Mouse (Mus musculus) ES-Bruce4 (cell line): ENCODE measurements around the gene Lipc. TPM values are rescaled to one million over a fixed set of nuclear protein-coding genes. Genes with fewer than 3 reads are reported as not detected.
A peak's percentile ranks its signal among the peaks of the same experiment; 100 is the strongest.

Experiments
- H3K27ac ChIP-seq: 2 replicates; pipeline ENCODE4 v1.5.1; 2012; ENCODE audit warnings: low read length, inconsistent platforms; ENCODE audit not compliant: insufficient read depth
- H3K27me3 ChIP-seq: 2 replicates; pipeline ENCODE4 v1.6.1; 2012; ENCODE audit warnings: mild to moderate bottlenecking, low read length, inconsistent platforms; ENCODE audit not compliant: control insufficient read depth, poor library complexity, insufficient read depth, severe bottlenecking
- H3K36me3 ChIP-seq: 2 replicates; pipeline ENCODE4 v1.6.1; 2012; ENCODE audit warnings: inconsistent platforms, mild to moderate bottlenecking, low read length, moderate library complexity; ENCODE audit not compliant: control insufficient read depth, poor library complexity, insufficient read depth, severe bottlenecking
- H3K4me1 ChIP-seq: one replicate; pipeline ENCODE4 v1.8.1; 2011; ENCODE audit warnings: low read length; ENCODE audit not compliant: control insufficient read depth, insufficient read depth
- H3K4me3 ChIP-seq: 2 replicates; pipeline ENCODE4 v1.5.1; 2011; ENCODE audit warnings: low read depth, mild to moderate bottlenecking, low read length
- H3K9ac ChIP-seq: 2 replicates; pipeline ENCODE4 v1.6.1; 2012; ENCODE audit warnings: low read depth, mild to moderate bottlenecking, inconsistent platforms; ENCODE audit not compliant: poor library complexity, severe bottlenecking
- H3K9me3 ChIP-seq: replicated peaks from 2 replicates; pipeline ENCODE4 v1.6.1; 2012; ENCODE audit warnings: mild to moderate bottlenecking, low read length, inconsistent platforms; ENCODE audit not compliant: control insufficient read depth, poor library complexity, insufficient read depth, severe bottlenecking
- CTCF ChIP-seq: IDR thresholded peaks from one replicate; pipeline ENCODE4 v1.8.1; 2011; ENCODE audit warnings: low read depth, low read length
- EP300 ChIP-seq: IDR thresholded peaks from 2 replicates; pipeline ENCODE4 v1.6.1; 2011; ENCODE audit warnings: low read depth, low read length; ENCODE audit not compliant: insufficient read depth
- POLR2A ChIP-seq: IDR thresholded peaks from one replicate; pipeline ENCODE4 v1.8.1; 2011; ENCODE audit warnings: low read length; ENCODE audit not compliant: insufficient read depth
- polyA plus RNA-seq: library from polyadenylated mRNA; stranded (reverse); fragments of >200 nt; gene quantifications from 2 replicates; pipeline ENCODE4 v1.2.4, GENCODE M21; 2011; ENCODE audit warnings: low read depth; ENCODE audit not compliant: missing spikeins, insufficient read depth, insufficient read length

Lipc gene
- polyA plus RNA-seq, 1 experiment = not detected

GRCm38 (mm10) chr9:70872675-70873074 lies 79.4 kb downstream of the Lipc start:
- no peaks in the 10 kb centered on the region for H3K9me3 ChIP-seq
- no peak overlapping the region for H3K27ac ChIP-seq
- TF ChIP-seq POLR2A (no peak), CTCF (no peak), EP300 (no peak)
- H3K9ac ChIP-seq = no peak overlapping the region
- no peaks in the 10 kb centered on the region for H3K4me1 ChIP-seq
- H3K4me3 ChIP-seq = no peak overlapping the region
- no peaks in the 10 kb centered on the region for H3K36me3 ChIP-seq
- H3K27me3 ChIP-seq = no peaks in the 10 kb centered on the region

- H3K9ac ChIP-seq = no peak overlapping the region
- no peak overlapping the region for H3K27ac ChIP-seq
- H3K4me3 ChIP-seq = no peak overlapping the region
- H3K4me1 ChIP-seq = no peaks in the 10 kb centered on the region
- no peaks in the 10 kb centered on the region for H3K36me3 ChIP-seq
- H3K9me3 ChIP-seq = no peaks in the 10 kb centered on the region
- TF ChIP-seq POLR2A = no peak
- TF ChIP-seq CTCF = no peak
- no peak for TF ChIP-seq EP300
- H3K27me3 ChIP-seq = no peaks in the 10 kb centered on the region
Observed at GRCm38 (mm10) chr9:70870326-70870725, 81.7 kb downstream of the Lipc start.

- H3K27ac ChIP-seq = no peak overlapping the region
- H3K9ac ChIP-seq = no peak overlapping the region
- H3K36me3 ChIP-seq = no peaks in the 10 kb centered on the region
- TF ChIP-seq CTCF = no peak
- no peaks in the 10 kb centered on the region for H3K4me1 ChIP-seq
- H3K4me3 ChIP-seq = no peak overlapping the region
- no peaks in the 10 kb centered on the region for H3K27me3 ChIP-seq
- no peaks in the 10 kb centered on the region for H3K9me3 ChIP-seq
Observed at GRCm38 (mm10) chr9:70869169-70869873, 82.7 kb downstream of the Lipc start.

GRCm38 (mm10) chr9:70867381-70867780 lies 84.6 kb downstream of the Lipc start:
- Histone ChIP-seq H3K9ac (no peak overlapping the region), H3K27ac (no peak overlapping the region), H3K27me3 (no peaks in the 10 kb centered on the region), H3K4me1 (no peaks in the 10 kb centered on the region), H3K4me3 (no peak overlapping the region), H3K36me3 (no peaks in the 10 kb centered on the region), H3K9me3 (no peaks in the 10 kb centered on the region)
- no peak for TF ChIP-seq EP300
- TF ChIP-seq CTCF = no peak
- TF ChIP-seq POLR2A = no peak

- Histone ChIP-seq H3K4me3 (no peak overlapping the region), H3K36me3 (no peaks in the 10 kb centered on the region), H3K9ac (no peak overlapping the region), H3K27ac (no peak overlapping the region), H3K4me1 (no peaks in the 10 kb centered on the region), H3K9me3 (no peaks in the 10 kb centered on the region), H3K27me3 (no peaks in the 10 kb centered on the region)
- TF ChIP-seq POLR2A (no peak), CTCF (no peak), EP300 (no peak)
Observed at GRCm38 (mm10) chr9:70864039-70864438, 88.0 kb downstream of the Lipc start.

- no peak for TF ChIP-seq EP300
- no peak for TF ChIP-seq CTCF
- TF ChIP-seq POLR2A = no peak
- Histone ChIP-seq H3K4me1 (no peaks in the 10 kb centered on the region), H3K9ac (no peak overlapping the region), H3K36me3 (no peaks in the 10 kb centered on the region), H3K27me3 (no peaks in the 10 kb centered on the region), H3K27ac (no peak overlapping the region), H3K4me3 (0 out of 2 replicates have a peak overlapping the region, but pooled peaks have one; percentile 9), H3K9me3 (no peaks in the 10 kb centered on the region)
Observed at GRCm38 (mm10) chr9:70863299-70863698, 88.7 kb downstream of the Lipc start.
